Mouse (Mus musculus) liver, postnatal 0 days (tissue): ENCODE results near the gene Zfp985. TPM values are rescaled to one million over a fixed set of nuclear protein-coding genes. Genes with fewer than 3 reads are reported as not detected.
"Not testable (repeated sequence)": the region's sequence is repeated elsewhere in the genome, so short reads cannot be mapped to it uniquely, and the experiment has no call there.

ENCODE experiments used
- ATAC-seq: fragments of 200-750 bp; cut with Nextera tagmentation; 2 replicates; pipeline ENCODE4 v1.8.0; 2017; ENCODE audit warnings: mild to moderate bottlenecking, moderate library complexity
- DNase-seq: peaks from one replicate; pipeline ENCODE4 v3.0.0-alpha.2; 2016
- H3K27ac ChIP-seq: fragments of 300-500 bp; sonication (generic); 2 replicates; pipeline ENCODE4 v1.5.1; 2014; ENCODE audit warnings: antibody characterized with exemption, moderate library complexity, mild to moderate bottlenecking, low read depth
- H3K27me3 ChIP-seq: fragments of 300-500 bp; sonication (generic); 2 replicates; pipeline ENCODE4 v1.6.1; 2014; ENCODE audit warnings: low read length, control low read depth, mixed read lengths; ENCODE audit not compliant: insufficient read depth
- H3K36me3 ChIP-seq: fragments of 300-500 bp; sonication (generic); replicated peaks from 2 replicates; pipeline ENCODE4 v1.6.1; 2014; ENCODE audit warnings: mild to moderate bottlenecking, control low read depth, low read length, moderate library complexity, mixed read lengths; ENCODE audit not compliant: insufficient read depth
- H3K4me1 ChIP-seq: fragments of 300-500 bp; sonication (generic); 2 replicates; pipeline ENCODE4 v1.6.1; 2014; ENCODE audit warnings: antibody characterized with exemption, mild to moderate bottlenecking, control low read depth; ENCODE audit not compliant: insufficient read depth
- H3K4me2 ChIP-seq: fragments of 300-500 bp; sonication (generic); 2 replicates; pipeline ENCODE4 v1.6.1; 2014; ENCODE audit warnings: low read depth, mild to moderate bottlenecking, low read length, moderate library complexity, mixed read lengths
- H3K4me3 ChIP-seq: fragments of 300-500 bp; sonication (generic); 2 replicates; pipeline ENCODE4 v1.5.1; 2014; ENCODE audit warnings: low read depth, low read length
- H3K9ac ChIP-seq: fragments of 300-500 bp; sonication (generic); replicated peaks from 2 replicates; pipeline ENCODE4 v1.6.1; 2014; ENCODE audit warnings: mild to moderate bottlenecking, moderate library complexity
- H3K9me3 ChIP-seq: fragments of 300-500 bp; sonication (generic); 2 replicates; pipeline ENCODE4 v1.6.1; 2016; ENCODE audit warnings: mild to moderate bottlenecking, control low read depth, low read length, mixed read lengths
- CTCF ChIP-seq: sonication (generic); IDR thresholded peaks from 2 replicates; pipeline ENCODE4 v1.5.1; 2016; ENCODE audit warnings: antibody characterized with exemption, low read depth
- EP300 ChIP-seq: IDR thresholded peaks from 2 replicates; pipeline ENCODE4 v1.6.1; 2016; ENCODE audit warnings: antibody characterized with exemption, low read depth, mild to moderate bottlenecking
- WGBS: fragments of 180-500 bp; shearing (Covaris S2); extraction: QIAGEN DNeasy Blood & Tissue Kit; methylation state at CpG from one replicate; pipeline ENCODE4 v1.1.7; 2014; ENCODE audit not compliant: insufficient replicate concordance; 5-methylcytosine and 5-hydroxymethylcytosine counted together
- polyA plus RNA-seq: library from polyadenylated mRNA; unstranded; fragments of >200 nt; fragmentation: Nextera tagmentation; extraction: Ambion mirVana; gene quantifications from 2 replicates; pipeline ENCODE4 v1.2.1, GENCODE M21; 2015

Zfp985 gene
- polyA plus RNA-seq = 0.04 and 0.09 TPM in 2 replicates

- not testable (repeated sequence) for DNase-seq, ATAC-seq, H3K4me1 ChIP-seq, H3K36me3 ChIP-seq, H3K27ac ChIP-seq, H3K27me3 ChIP-seq, H3K4me2 ChIP-seq, H3K9ac ChIP-seq, H3K4me3 ChIP-seq, H3K9me3 ChIP-seq
- 64% methylated on average over 5 of the region's 5 CpGs for WGBS
Observed at GRCm38 (mm10) chr4:147553071-147553470, at the start of gene Zfp985. Gene Zfp985, plus strand, starts transcription at chr4:147553277.

GRCm38 (mm10) chr4:147509174-147509573, 43.9 kb upstream of the Zfp985 start:
- Histone ChIP-seq H3K9ac (no peak overlapping the region), H3K9me3 (peaks cover 10% of the 10 kb centered on the region), H3K27ac (no peak overlapping the region), H3K36me3 (no peaks in the 10 kb centered on the region), H3K4me2 (no peak overlapping the region), H3K4me1 (no peaks in the 10 kb centered on the region), H3K27me3 (no peaks in the 10 kb centered on the region), H3K4me3 (no peak overlapping the region)
- 75% methylated on average over 2 of the region's 2 CpGs for WGBS
- no peak for DNase-seq
- ATAC-seq = no peak
- TF ChIP-seq EP300 (no peak), CTCF (no peak)

- 59% methylated on average over 2 of the region's 2 CpGs for WGBS
- Histone ChIP-seq H3K27ac (no peak overlapping the region), H3K9me3 (peaks cover 36% of the 10 kb centered on the region), H3K4me2 (no peak overlapping the region), H3K4me1 (no peaks in the 10 kb centered on the region), H3K36me3 (no peaks in the 10 kb centered on the region), H3K4me3 (no peak overlapping the region), H3K27me3 (no peaks in the 10 kb centered on the region), H3K9ac (no peak overlapping the region)
- DNase-seq (no peak), ATAC-seq (0 out of 2 replicates have a peak, but pooled peaks have one; percentile 14)
- no peak for TF ChIP-seq EP300
- no peak for TF ChIP-seq CTCF
Observed at GRCm38 (mm10) chr4:147518981-147519380, 34.1 kb upstream of the Zfp985 start.

- no peaks in the 10 kb centered on the region for H3K27me3 ChIP-seq
- H3K4me1 ChIP-seq = no peaks in the 10 kb centered on the region
- H3K4me2 ChIP-seq = no peak overlapping the region
- no peaks in the 10 kb centered on the region for H3K36me3 ChIP-seq
- no peak for TF ChIP-seq EP300
- TF ChIP-seq CTCF = no peak
- DNase-seq (no peak), ATAC-seq (0 out of 2 replicates have a peak, but pooled peaks have one; percentile 2)
- H3K9ac ChIP-seq = no peak overlapping the region
- H3K27ac ChIP-seq = no peak overlapping the region
- H3K9me3 ChIP-seq = peaks cover 40% of the 10 kb centered on the region
- H3K4me3 ChIP-seq = no peak overlapping the region
Observed at GRCm38 (mm10) chr4:147520100-147520499, 33.0 kb upstream of the Zfp985 start.

GRCm38 (mm10) chr4:147525125-147525524, 28.0 kb upstream of the Zfp985 start:
- H3K27ac ChIP-seq = no peak overlapping the region
- H3K9me3 ChIP-seq = peaks cover 43% of the 10 kb centered on the region
- TF ChIP-seq EP300 (no peak), CTCF (no peak)
- H3K9ac ChIP-seq = no peak overlapping the region
- ATAC-seq (no peak), DNase-seq (no peak)
- 68% methylated on average over 1 of the region's 1 CpGs for WGBS
- no peak overlapping the region for H3K4me3 ChIP-seq
- no peaks in the 10 kb centered on the region for H3K27me3 ChIP-seq
- H3K4me1 ChIP-seq = no peaks in the 10 kb centered on the region
- H3K4me2 ChIP-seq = no peak overlapping the region
- H3K36me3 ChIP-seq = no peaks in the 10 kb centered on the region

- TF ChIP-seq EP300 (no peak), CTCF (0 out of 2 replicates have a peak, but pooled peaks have one; percentile 9)
- Histone ChIP-seq H3K9me3 (peaks cover 24% of the 10 kb centered on the region), H3K4me1 (no peaks in the 10 kb centered on the region), H3K4me2 (no peak overlapping the region), H3K27me3 (no peaks in the 10 kb centered on the region), H3K27ac (no peak overlapping the region), H3K36me3 (no peaks in the 10 kb centered on the region), H3K4me3 (no peak overlapping the region), H3K9ac (no peak overlapping the region)
- no peak for DNase-seq
- ATAC-seq = no peak
- WGBS = 75% methylated on average over 1 of the region's 1 CpGs
Observed at GRCm38 (mm10) chr4:147530366-147530765, 22.7 kb upstream of the Zfp985 start.

GRCm38 (mm10) chr4:147535916-147536315, 17.2 kb upstream of the Zfp985 start:
- H3K9me3 ChIP-seq = peaks cover 12% of the 10 kb centered on the region
- H3K27me3 ChIP-seq, H3K27ac ChIP-seq, H3K9ac ChIP-seq, H3K4me1 ChIP-seq, H3K4me2 ChIP-seq, H3K4me3 ChIP-seq, ATAC-seq, H3K36me3 ChIP-seq, DNase-seq: not testable (repeated sequence)
